In the genomic region with DNA sequence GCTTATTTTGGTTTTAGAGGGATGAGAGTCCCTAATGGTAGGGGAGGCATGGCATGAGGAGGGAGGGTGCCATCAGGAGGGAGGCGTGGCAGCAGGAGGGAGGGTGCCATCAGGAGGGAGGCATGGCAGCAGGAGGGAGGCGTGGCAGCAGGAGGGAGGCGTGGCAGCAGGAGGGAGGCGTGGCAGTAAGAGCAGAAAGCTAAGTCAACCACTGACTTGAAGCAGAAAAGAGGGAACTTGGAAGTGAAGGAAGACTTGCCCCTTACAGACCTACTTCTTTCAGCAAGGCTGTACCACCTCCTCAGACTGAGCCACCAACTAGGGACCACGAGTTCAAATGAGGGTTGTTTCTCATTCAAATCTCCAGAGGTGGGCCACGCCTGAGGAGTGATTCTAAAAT, we compare ENCODE assay signal across 26 mouse cellular contexts. TPM values are rescaled to one million over a fixed set of nuclear protein-coding genes. Genes with fewer than 3 reads are reported as not detected.
DNase-seq lines count a peak whose midpoint lies in the region; ATAC-seq and TF ChIP-seq lines count a peak whose summit lies in the region.
"Had no signal": no experiment of that assay in that cellular context is flagged by ENCODE, and none has a peak within 500 bp of the region (broad histone marks: within the 10 kb centered on the region; RNA-seq: fewer than 3 reads in every experiment).

No protein-coding gene starts in this region.

- TF ChIP-seq EP300 in CH12.LX (IDR thresholded peaks at IDR 0.05; ENCODE audit: low read length) = no peak

- H3K4me1 ChIP-seq in CH12.LX (ENCODE audit: control insufficient read depth in 1 of 2, insufficient read depth in 2 of 2) = peaks cover 4 to 38% of the 10 kb centered on the region in 2 experiments
- H3K4me1 ChIP-seq in liver, embryonic 13.5 days (replicated peaks) = peaks cover 3% of the 10 kb centered on the region; the same call in 1 of the 2 replicates
- H3K4me1 ChIP-seq: forebrain, embryonic 10.5 days; hindbrain, embryonic 12.5 days; liver, embryonic 15.5 days; midbrain, embryonic 15.5 days; stomach, embryonic 15.5 days had no signal

- H3K36me3 ChIP-seq in CH12.LX (replicated peaks in 1 of 2; ENCODE audit: control insufficient read depth in 1 of 2, insufficient read depth in 1 of 2, low read length in 1 of 2) = peaks cover 0 to 7% of the 10 kb centered on the region in 2 experiments
- no peaks in the 10 kb centered on the region for H3K36me3 ChIP-seq in liver, embryonic 13.5 days
- H3K36me3 ChIP-seq: embryonic facial prominence, embryonic 15.5 days; hindbrain, embryonic 12.5 days; liver, embryonic 15.5 days; midbrain, embryonic 15.5 days; stomach, embryonic 15.5 days had no signal

- H3K4me3 ChIP-seq in CH12.LX (replicated peaks in 1 of 3; ENCODE audit: low read depth in 2 of 3, low read length in 2 of 3, poor library complexity in 1 of 3) = no peak overlapping the region
- H3K4me3 ChIP-seq in liver, embryonic 13.5 days (replicated peaks) = no peak overlapping the region
- H3K4me3 ChIP-seq: embryonic facial prominence, embryonic 15.5 days; forebrain, embryonic 10.5 days; gastrocnemius, adult 2 months; heart, embryonic 12.5 days; hindbrain, embryonic 12.5 days; liver, embryonic 15.5 days; midbrain, embryonic 15.5 days; stomach, embryonic 15.5 days had no signal

- 39% methylated on average over 6 of the region's 6 CpGs for WGBS in liver, embryonic 13.5 days (ENCODE audit: insufficient replicate concordance)

- TF ChIP-seq POLR2A in CH12.LX (IDR thresholded peaks at IDR 0.05; ENCODE audit: low read depth, low read length) = no peak

- H3K9me3 ChIP-seq in CH12.LX (replicated peaks; ENCODE audit: low read length) = no peaks in the 10 kb centered on the region
- no peaks in the 10 kb centered on the region for H3K9me3 ChIP-seq in liver, embryonic 13.5 days (replicated peaks)
- H3K9me3 ChIP-seq: embryonic facial prominence, embryonic 15.5 days; forebrain, embryonic 10.5 days; heart, embryonic 12.5 days; hindbrain, embryonic 12.5 days; liver, embryonic 15.5 days; midbrain, embryonic 15.5 days; stomach, embryonic 15.5 days had no signal

- no peaks in the 10 kb centered on the region; the same call in 1 of the 2 replicates for H3K79me2 ChIP-seq in CH12.LX (replicated peaks; ENCODE audit: control insufficient read depth, extremely low read depth, insufficient read depth, poor library complexity, severe bottlenecking)

- 0 out of 2 replicates have a peak, but pooled peaks have one; percentile 31 for ATAC-seq in liver, embryonic 13.5 days (ENCODE audit: low read depth)
- ATAC-seq: lung, postnatal 0 days; midbrain, embryonic 15.5 days had no signal

- H3K27me3 ChIP-seq in CH12.LX (replicated peaks) = no peaks in the 10 kb centered on the region
- H3K27me3 ChIP-seq in liver, embryonic 13.5 days = no peaks in the 10 kb centered on the region
- H3K27me3 ChIP-seq: embryonic facial prominence, embryonic 15.5 days; heart, embryonic 12.5 days; hindbrain, embryonic 12.5 days; liver, embryonic 15.5 days; midbrain, embryonic 15.5 days; stomach, embryonic 15.5 days had no signal

- TF ChIP-seq CTCF in CH12.LX (conservative IDR thresholded peaks at IDR 0.05 in 1 of 2, IDR thresholded peaks at IDR 0.05 in 1 of 2; ENCODE audit: low read depth in 2 of 2, low read length in 2 of 2) = no peak

- H3K9ac ChIP-seq in CH12.LX (ENCODE audit: insufficient read depth, low read depth) = no peak overlapping the region
- no peak overlapping the region for H3K9ac ChIP-seq in liver, embryonic 13.5 days
- H3K9ac ChIP-seq: embryonic facial prominence, embryonic 15.5 days; heart, embryonic 12.5 days; hindbrain, embryonic 12.5 days; liver, embryonic 15.5 days; midbrain, embryonic 15.5 days; stomach, embryonic 15.5 days had no signal

- no peak overlapping the region for H3K27ac ChIP-seq in CH12.LX (ENCODE audit: insufficient read depth, low read depth)
- no peak overlapping the region for H3K27ac ChIP-seq in liver, embryonic 13.5 days
- H3K27ac ChIP-seq: embryonic facial prominence, embryonic 15.5 days; forebrain, embryonic 10.5 days; gastrocnemius, adult 2 months; hindbrain, embryonic 12.5 days; liver, embryonic 15.5 days; midbrain, embryonic 15.5 days; stomach, embryonic 15.5 days had no signal

- dilution Hi-C loops in CH12.LX (cut with MboI; ENCODE audit: extremely low pct_ligation_motif_present, extremely low pct_unique_long_range_greater_than_20kb, low sequenced_read_pairs) = no loop called here

- in situ Hi-C loops in CH12.LX (cut with MboI; ENCODE audit: low pct_ligation_motif_present, low pct_unique_long_range_greater_than_20kb, low sequenced_read_pairs) = no loop called here

- no peak overlapping the region for H3K4me2 ChIP-seq in CH12.LX (ENCODE audit: insufficient read depth, low read depth, poor library complexity, severe bottlenecking)
- no peak overlapping the region for H3K4me2 ChIP-seq in liver, embryonic 13.5 days
- H3K4me2 ChIP-seq: embryonic facial prominence, embryonic 15.5 days; heart, embryonic 12.5 days; hindbrain, embryonic 12.5 days; liver, embryonic 15.5 days; midbrain, embryonic 15.5 days; stomach, embryonic 15.5 days had no signal

- TF ChIP-seq RAD21 in CH12.LX (IDR thresholded peaks at IDR 0.05; ENCODE audit: low read depth, low read length) = no peak

- DNase-seq in 3134 (ENCODE audit: extremely low read depth, insufficient read length, low spot score) = peak; percentile 36
- DNase-seq in CH12.LX (ENCODE audit: extremely low read depth) = peak; percentile 45
- DNase-seq in ZHBTc4 (ENCODE audit: low read depth, low spot score) = peak; percentile 74
- DNase-seq in liver, embryonic 13.5 days = no peak
- no peak for DNase-seq in embryo, embryonic 11 days
- DNase-seq in kidney, postnatal 36 days = no peak
- DNase-seq in urinary bladder, postnatal 14 days (ENCODE audit: low spot score) = no peak
- no peak for DNase-seq in left cerebral cortex, adult 8-10 months (ENCODE audit: low spot score in 2 of 2)
- DNase-seq: adrenal gland, postnatal 14 days; cerebellum, adult 9-11 months; gastrocnemius, adult 2 months; heart, postnatal 14 days; kidney, adult 11 months; kidney, postnatal 14 days; right cerebral cortex, postnatal 25 days had no signal

TF ChIP-seq in CH12.LX, 34 proteins besides CTCF, POLR2A, EP300 and RAD21:
- no peak for TF ChIP-seq PAX5 (IDR thresholded peaks at IDR 0.05; ENCODE audit: low read length)
- TF ChIP-seq CHD2 (IDR thresholded peaks at IDR 0.05; ENCODE audit: low read length) = no peak
- TF ChIP-seq MAX (IDR thresholded peaks at IDR 0.05; ENCODE audit: low read length) = no peak
- TF ChIP-seq MXI1 (IDR thresholded peaks at IDR 0.05; ENCODE audit: low read depth, low read length) = no peak
- no peak for TF ChIP-seq SIN3A (IDR thresholded peaks at IDR 0.05; ENCODE audit: low read length)
- no peak for TF ChIP-seq TCF12 (IDR thresholded peaks at IDR 0.05; ENCODE audit: low read depth, low read length)

RNA-seq across cellular contexts. Expression of gene Ston1, which starts 15.7 kb away (rescaled TPM):
- total RNA-seq in CH12.LX (2012; rRNA removed) (0.98 and 1.0 TPM in 2 replicates), CH12.LX (2014; rRNA removed) (0.31 and 1.1 TPM in 2 replicates)
- 3.9 and 6.0 TPM in 2 replicates for polyA plus RNA-seq in CH12.LX (2012; ENCODE audit: insufficient read length, low read depth)
- polyA plus RNA-seq in liver, embryonic 13.5 days (2015; fragmentation: Nextera tagmentation; extraction: Ambion mirVana) = 0.98 and 1.0 TPM in 2 replicates
- 10 to 100 TPM in 2 of 4 experiments, 1 to 10 TPM in 2; 5.9 to 14.1 (median 9.1) TPM for total RNA-seq in left cerebral cortex, adult 8-10 months (2022)
- total RNA-seq: neutrophil, adult 5-6 weeks had no signal

RNA-seq across cellular contexts. Expression of gene Gtf2a1l, which starts 55.3 kb away (rescaled TPM):
- total RNA-seq in CH12.LX (2012; rRNA removed) = 0.08 TPM in 2 replicates
- not detected in 2 replicates for total RNA-seq in CH12.LX (2014; rRNA removed)
- polyA plus RNA-seq in CH12.LX (2012; ENCODE audit: insufficient read length, low read depth) = not detected in 2 replicates
- polyA plus RNA-seq in liver, embryonic 13.5 days (2015; fragmentation: Nextera tagmentation; extraction: Ambion mirVana) = not detected in 2 replicates
- total RNA-seq in left cerebral cortex, adult 8-10 months (2022) = under 1 TPM in 3 of 4 experiments, not detected in 1; 0.55 to 0.79 (median 0.74) TPM
- total RNA-seq: adrenal gland, postnatal 14 days; gastrocnemius, adult 2 months; heart, postnatal 14 days had no signal
- polyA plus RNA-seq: forebrain, embryonic 10.5 days; liver, embryonic 15.5 days; lung, postnatal 0 days; spleen, adult 2 months; thymus, postnatal 0 days had no signal

Comparison
In these comparisons a context has a peak if more than half of its experiments do, and no peak if none do; other contexts are left out.
1. DNase-seq: peak in 3134 (single experiment), CH12.LX (single experiment) and ZHBTc4 (single experiment); none in liver, embryonic 13.5 days (single experiment), embryo, embryonic 11 days (single experiment), kidney, postnatal 36 days (0 of 2), urinary bladder, postnatal 14 days (single experiment) and left cerebral cortex, adult 8-10 months (0 of 2).